Mouse (Mus musculus) monocyte, adult 2 months (primary cell): Measurements from ENCODE around the gene Tspo.

Source experiments
- DNase-seq, 2 experiments: peaks; one replicate each; pipeline ENCODE4 v3.0.0; 2022; ENCODE audit warnings: low spot score in 2 of 2, low read depth in 1 of 2

The Tspo gene

DNA sequence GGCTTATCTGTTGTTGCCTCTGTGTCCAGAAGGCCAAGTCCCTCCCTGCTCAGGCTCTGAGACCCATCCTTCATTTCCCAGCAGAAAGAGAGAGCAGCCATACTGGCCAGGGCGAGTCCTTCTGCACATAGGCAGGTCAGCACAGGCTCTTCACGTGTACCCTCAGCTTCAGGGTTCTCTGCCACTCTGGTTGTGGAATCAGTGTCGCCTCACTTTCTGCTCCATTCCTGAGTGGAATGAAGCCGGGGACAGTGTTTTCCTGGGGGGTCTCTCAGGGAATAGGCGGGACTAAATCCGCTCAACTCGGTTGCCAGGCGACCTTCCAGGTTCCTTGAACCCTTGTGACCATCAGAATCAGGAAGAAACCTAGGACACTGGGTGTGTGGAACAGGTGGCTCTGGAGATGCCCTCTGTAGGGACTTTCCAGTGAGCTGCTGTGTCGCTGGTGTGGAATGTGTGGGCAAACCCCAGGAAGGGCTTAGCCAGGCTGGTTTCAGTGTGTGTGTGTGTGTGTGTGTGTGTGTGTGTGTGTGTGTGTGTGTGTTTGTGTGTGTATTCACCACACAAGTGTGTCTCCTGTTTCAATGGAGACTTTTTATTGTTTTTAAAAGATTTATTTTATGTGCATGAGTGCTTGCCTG, 21.6 kb upstream of the Tspo start:
- no peak for DNase-seq

DNA sequence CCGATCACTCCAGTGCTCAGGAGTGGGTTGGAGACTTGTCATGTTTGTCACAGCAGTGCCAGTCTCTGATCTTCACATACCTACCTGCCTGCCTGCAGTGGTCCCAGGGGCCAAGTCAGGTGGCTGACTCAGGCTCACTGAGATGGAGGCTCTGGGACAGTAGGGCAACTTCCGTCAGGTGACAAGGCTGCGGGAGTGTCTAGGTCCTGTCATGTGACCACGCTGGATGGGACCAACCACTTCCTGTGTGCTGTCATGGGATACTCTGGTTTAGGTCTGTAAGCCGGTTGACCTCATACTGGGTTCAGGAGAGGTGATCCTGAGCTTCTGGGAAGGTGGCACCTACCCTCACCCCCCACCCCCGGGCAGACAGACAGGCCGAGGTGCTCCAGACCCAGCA, 17.4 kb upstream of the Tspo start:
- no peak for DNase-seq

- no peak for DNase-seq
Measured at GRCm38 (mm10) chr15:83547144-83547543, 16.2 kb upstream of the Tspo start.

GRCm38 (mm10) chr15:83550137-83550536, 13.3 kb upstream of the Tspo start:
- no peak for DNase-seq

DNA sequence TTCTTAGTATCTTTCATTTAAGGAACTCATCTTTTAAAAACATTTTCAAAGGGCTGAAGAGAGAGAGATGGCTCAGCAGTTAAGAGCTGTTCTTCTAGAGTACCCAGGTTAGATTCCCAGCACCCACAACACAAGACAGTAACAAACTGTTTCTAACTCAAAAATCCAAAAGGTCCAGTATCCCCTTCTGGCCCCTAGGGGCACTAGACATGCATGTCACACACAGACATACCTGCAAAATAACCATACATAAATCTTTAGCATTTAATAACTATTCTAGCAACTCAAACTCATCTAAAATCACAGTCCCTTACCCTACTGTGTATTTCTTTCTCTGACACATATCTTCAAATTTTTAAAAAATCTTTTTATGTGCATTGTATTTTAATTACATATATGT, 9.6 kb upstream of the Tspo start:
- DNase-seq = no peak

DNA sequence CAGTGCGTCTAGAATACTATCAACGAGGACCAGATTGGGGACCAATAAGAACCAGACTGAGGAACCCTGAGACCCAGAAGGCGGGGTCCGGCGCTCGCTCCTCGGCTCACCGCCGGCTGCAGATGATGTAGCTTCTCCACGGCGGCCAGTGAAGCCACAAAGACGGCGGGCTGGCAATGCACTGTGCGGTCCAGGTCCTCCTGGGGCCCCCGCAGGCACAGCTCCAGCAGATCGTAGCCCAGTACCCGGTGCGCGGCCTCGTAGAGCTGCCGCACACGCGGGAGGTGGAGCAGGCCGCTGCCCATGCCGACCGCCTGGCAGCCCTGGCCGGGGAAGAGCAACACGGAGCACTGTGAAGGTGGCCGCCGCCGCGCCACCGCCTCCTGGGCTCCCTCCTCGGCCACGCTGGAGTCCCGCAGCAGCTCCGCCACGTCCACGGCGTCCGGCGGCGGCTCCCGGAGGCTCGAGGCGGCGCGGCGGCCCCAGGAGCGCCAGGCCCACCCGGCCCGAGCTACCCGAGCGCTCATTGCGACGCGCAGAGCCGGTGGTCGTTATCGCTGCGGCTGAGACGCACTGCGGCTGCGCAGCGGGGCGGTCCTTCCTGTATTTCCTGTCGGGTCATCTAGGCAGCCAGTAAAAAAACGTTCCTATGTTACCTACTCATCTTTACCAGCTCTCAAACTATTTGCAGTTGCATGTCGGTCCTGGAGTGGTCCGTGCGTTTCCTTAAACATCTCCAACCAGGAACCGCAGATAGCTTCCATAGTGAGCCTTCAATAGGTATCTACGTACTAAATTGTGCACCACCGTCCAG, 8.0 kb upstream of the Tspo start:
- peak; percentile 34 to 64 for DNase-seq

DNA sequence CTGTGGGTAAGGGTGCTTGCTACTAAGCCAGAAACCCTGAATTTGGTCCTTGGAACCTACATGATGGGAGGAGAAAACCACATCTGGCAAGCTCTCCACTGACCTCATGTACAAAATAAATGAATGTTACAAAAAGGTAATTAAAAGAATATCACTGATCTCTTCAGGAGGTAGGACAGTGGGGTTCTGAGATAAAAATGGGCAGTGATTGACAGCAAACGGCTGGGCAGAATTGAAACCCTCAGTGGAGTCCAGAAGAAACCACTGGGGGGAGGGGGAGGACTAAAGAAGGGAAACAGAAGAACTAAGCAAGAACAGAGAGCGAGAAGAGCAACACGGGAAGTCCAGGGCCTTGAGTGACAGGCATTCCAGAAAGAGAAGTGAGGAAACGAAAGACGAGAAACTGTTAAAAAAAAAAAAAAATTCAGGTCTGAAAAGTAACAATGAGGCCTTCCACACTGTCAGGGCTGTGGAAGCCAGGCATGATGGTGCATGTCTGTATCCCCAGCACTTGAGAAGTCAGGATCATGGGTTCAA, 2.4 kb upstream of the Tspo start:
- DNase-seq = no peak

DNA sequence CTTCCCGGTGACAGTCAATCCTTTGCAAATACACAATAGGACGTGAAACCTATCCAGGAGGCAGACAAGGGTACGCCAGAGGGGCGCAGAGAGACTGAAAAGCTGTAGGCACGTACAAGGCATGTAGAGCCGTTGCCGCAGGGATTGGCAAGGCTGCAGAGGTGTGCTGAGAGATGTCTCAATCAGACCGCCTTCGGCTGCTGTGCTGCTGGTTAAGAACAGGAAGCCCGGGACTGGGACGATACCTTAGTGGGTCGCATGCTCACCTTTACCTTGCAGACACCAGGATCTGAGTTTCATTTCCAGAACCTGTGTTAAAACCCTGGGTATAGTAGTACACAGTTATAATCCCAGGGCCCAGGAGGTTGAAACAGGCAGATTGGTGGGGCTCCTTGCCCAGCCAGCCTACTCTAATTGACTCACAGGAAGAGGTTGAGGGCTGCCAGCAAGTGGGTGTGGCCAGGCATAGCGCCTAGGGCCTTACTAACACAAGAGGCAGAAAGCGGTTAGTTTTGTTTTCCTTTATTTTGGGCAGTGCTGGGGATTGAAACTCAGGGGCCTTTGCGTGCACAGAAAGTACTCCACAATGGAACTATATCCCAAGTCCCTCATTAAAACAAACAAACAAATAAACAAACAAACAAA, 644 bp upstream of the Tspo start:
- peak; percentile 30 to 34 for DNase-seq

- DNase-seq = peak in 1 of 2 experiments; percentile 19
Measured at GRCm38 (mm10) chr15:83563857-83564651, 662 bp downstream of the Tspo start.

DNA sequence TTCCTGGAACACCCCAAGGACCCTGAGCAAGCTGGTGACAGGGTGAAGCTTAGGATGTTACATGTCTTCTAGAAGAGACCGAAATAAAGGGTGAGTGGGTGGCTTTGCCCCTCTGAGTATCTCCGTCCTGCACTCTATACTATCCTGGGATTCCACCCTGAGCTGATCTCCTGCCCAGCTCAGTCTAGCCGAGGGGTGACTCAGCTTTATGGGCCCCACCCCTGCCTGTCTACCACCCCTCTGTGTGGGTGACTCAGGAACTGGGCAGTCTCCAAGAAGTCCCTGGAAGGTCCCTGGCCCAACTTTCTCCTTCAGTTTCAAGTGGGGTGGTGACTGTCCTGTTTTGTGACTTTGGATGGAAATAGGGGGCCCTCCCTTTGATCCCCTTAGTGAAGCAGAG, 2.0 kb downstream of the Tspo start:
- no peak for DNase-seq

GRCm38 (mm10) chr15:83566006-83566405, 2.6 kb downstream of the Tspo start:
- no peak for DNase-seq

GRCm38 (mm10) chr15:83567728-83568127, 4.3 kb downstream of the Tspo start:
- DNase-seq = no peak

GRCm38 (mm10) chr15:83568544-83568943, 5.2 kb downstream of the Tspo start:
- no peak for DNase-seq

- no peak for DNase-seq
Measured at GRCm38 (mm10) chr15:83569682-83570081, 6.3 kb downstream of the Tspo start.

GRCm38 (mm10) chr15:83570641-83571040, 7.2 kb downstream of the Tspo start:
- no peak for DNase-seq

DNA sequence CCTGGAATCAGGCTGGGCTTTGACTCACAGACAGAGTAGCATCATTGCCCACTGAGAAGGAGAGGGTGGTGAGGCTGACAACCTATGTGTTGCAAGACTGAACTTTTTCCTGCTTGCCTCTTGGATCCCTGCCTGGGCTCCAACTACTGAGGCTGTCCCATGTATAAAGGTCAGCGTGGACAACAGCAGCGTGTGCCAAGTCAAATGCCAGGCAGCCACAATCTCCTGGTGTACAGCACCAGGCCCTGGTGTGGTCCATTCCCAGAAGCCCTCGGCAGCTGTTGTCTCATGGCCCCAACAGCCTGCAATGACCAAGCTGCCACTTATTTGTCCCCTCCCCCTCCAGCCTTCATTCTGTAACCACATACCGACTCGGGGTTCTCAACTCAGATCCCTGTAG, 8.2 kb downstream of the Tspo start:
- DNase-seq = no peak

DNA sequence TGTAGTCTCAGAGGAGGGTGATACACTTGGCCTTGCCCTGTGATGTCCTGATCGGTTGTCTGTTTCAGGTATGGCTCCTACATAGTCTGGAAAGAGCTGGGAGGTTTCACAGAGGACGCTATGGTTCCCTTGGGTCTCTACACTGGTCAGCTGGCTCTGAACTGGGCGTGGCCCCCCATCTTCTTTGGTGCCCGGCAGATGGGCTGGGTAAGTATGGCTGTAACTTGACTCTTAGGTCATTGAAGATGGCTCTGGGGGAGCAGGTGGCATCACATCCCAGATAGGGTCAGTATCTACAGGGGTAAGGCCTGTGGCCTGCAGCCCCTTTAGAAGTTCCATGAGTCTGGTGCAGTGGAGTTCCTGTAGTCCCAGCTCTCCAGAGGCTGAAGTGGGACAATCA, 8.7 kb downstream of the Tspo start:
- no peak for DNase-seq

DNA sequence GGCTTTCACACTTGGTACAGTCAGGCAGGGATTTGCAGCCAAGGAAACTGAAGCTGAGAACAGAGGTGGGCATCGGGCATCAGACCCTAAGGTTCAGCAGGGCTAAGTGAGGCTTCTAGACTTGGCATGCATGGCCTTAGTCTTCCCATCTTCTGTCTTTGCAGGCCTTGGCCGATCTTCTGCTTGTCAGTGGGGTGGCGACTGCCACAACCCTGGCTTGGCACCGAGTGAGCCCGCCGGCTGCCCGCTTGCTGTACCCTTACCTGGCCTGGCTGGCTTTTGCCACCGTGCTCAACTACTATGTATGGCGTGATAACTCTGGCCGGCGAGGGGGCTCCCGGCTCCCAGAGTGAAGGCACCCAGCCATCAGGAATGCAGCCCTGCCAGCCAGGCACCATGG, 10.2 kb downstream of the Tspo start:
- DNase-seq = no peak

- no peak for DNase-seq
Measured at GRCm38 (mm10) chr15:83574731-83575351, 11.4 kb downstream of the Tspo start.

DNA sequence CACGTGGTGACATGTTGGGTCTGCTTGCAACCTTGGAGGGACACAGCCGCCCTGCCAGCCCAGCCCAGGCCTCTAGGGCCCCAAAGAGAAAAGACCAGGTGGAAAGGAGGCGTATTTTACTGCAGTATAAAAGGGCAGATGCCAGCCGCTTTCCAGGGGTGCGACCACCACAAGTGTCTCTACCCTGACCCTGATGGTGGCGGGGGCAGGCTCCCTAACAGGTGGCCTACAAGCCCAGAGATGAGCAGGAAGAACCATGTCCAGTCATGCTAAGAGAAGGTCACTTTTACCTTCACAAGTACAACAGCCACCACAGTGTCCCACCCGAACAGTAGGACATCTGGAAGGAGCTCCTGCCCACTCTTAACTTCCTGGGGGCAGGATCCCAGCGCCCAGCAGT, 12.2 kb downstream of the Tspo start:
- no peak for DNase-seq

DNA sequence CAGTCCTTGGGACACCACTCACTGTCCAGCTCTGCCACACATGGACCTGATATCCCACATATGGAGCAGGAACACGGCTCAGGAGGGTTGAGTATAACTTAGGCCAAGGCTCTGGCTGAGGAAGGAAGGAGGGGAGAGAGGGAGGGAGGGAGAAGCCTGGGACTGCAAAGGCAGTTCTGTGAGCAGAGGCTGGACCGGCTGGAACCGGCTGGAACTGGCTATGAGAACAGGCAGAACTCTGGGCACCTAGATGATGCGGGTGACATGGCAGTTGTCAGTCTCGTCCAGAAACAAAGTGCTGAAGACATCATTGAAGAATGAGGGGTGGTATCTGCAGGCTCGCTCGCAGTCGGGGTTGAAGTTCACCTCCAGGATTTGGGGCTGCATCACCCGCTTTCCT, 13.3 kb downstream of the Tspo start:
- no peak for DNase-seq
